Mouse (Mus musculus): ENCODE measurements around the gene Ptf1a.

DNA sequence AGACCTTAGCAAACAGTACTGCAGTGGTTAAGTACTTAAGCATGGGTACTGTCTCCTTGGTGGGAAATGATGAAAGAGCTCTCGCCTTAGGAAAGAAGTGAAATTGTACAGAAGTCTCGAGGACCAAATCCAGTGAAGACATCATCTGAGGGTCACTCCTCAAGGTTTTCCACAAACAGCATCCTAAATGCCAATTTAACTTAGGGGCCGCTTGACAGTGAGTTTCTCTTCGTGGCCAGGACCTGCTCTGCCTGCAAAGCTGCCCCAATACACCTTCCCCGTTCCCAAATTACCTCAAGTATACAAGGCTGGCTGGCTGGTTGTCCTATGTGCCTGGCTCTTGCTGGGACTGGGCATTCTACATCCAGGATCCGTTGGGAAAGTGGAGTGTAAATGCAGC, 29.4 kb upstream of the Ptf1a start:
- no peak for TF ChIP-seq CTCF (IDR thresholded peaks at IDR 0.05; ENCODE audit: borderline replicate concordance, control insufficient read depth, extremely low read depth, insufficient read depth, low read length, poor library complexity)
- no peak for TF ChIP-seq POLR2A (IDR thresholded peaks at IDR 0.05; ENCODE audit: control insufficient read depth, extremely low read depth, insufficient read depth, low read length, poor library complexity)
